Mouse (Mus musculus): ENCODE measurements at regions not wholly inside any gene's neighbourhood (a gene's known extent, or its start where the extent isn't known, plus 50 kb on each side); places are given as distances from the start of the nearest gene placed in this dataset.
A peak's percentile ranks its signal among the peaks of the same experiment; 100 is the strongest.

DNA sequence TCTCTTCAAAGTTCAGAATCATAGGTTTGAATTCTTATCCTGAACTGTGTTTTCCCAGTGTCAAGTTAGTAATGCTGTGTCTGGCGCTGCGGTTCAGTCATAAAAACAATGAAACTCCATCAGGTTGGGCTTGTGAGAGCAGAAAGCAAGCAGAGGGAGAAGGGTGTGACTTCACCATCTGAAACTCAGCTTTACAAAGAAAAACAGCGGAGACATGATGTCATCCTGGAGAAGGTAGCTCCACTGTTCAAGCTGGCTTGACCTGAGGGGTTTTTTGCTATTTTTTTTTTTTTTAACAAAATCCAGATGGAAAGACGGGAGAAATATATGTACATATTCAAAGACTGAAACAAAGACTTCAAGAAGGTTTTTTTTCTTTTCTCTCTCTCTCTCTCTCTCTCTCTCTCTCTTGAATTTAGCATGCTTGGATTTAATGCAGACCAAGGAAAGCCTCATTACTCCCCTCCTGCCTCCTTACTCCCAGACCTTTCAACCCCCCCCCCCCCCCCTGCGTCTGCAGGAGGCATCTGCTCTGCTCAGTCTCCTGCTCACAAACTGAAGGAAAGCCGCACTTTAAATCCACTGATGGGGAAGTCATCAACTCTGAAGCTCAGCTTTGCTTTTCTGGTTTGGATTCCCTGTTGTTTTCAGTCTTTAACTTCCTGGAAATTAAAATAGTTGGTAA lies 109.7 kb downstream of the Olfr267 start:
- in situ Hi-C loops (cut with MboI; ENCODE audit: low sequenced_read_pairs in 2 of 2, unreplicated experiment in 2 of 2): no loop called here
- TF ChIP-seq CHD2 (IDR thresholded peaks at IDR 0.05; ENCODE audit: low read depth, low read length) (no peak), ZNF384 (IDR thresholded peaks at IDR 0.05; ENCODE audit: low read depth, low read length) (no peak), MAFK (IDR thresholded peaks at IDR 0.05; ENCODE audit: insufficient read depth, low read depth, low read length) (no peak), ZC3H11A (IDR thresholded peaks at IDR 0.05; ENCODE audit: borderline replicate concordance, low read depth, low read length) (no peak), HCFC1 (IDR thresholded peaks at IDR 0.05; ENCODE audit: borderline replicate concordance, insufficient read depth, low read length) (no peak)
- Histone ChIP-seq H3K36me3 (ENCODE audit: control insufficient read depth, insufficient read depth, low read length, poor library complexity, severe bottlenecking) (no peaks in the 10 kb centered on the region), H3K27ac (ENCODE audit: insufficient read depth, low read depth, low read length, poor library complexity, severe bottlenecking) (no peak overlapping the region), H3K9ac (ENCODE audit: insufficient read depth, low read depth, low read length, poor library complexity, severe bottlenecking) (no peak overlapping the region), H3K9me3 (ENCODE audit: control insufficient read depth, insufficient read depth, low read depth, low read length) (no peaks in the 10 kb centered on the region), H3K4me1 (ENCODE audit: control insufficient read depth in 2 of 2, insufficient read depth in 2 of 2, low read length in 2 of 2, poor library complexity in 1 of 2) (no peaks in the 10 kb centered on the region), H3K4me3 (ENCODE audit: insufficient read depth in 1 of 2, low read depth in 1 of 2, low read length in 2 of 2, poor library complexity in 1 of 2, severe bottlenecking in 1 of 2) (no peak overlapping the region)
- no peak for DNase-seq (ENCODE audit: low read depth, low spot score)

DNA sequence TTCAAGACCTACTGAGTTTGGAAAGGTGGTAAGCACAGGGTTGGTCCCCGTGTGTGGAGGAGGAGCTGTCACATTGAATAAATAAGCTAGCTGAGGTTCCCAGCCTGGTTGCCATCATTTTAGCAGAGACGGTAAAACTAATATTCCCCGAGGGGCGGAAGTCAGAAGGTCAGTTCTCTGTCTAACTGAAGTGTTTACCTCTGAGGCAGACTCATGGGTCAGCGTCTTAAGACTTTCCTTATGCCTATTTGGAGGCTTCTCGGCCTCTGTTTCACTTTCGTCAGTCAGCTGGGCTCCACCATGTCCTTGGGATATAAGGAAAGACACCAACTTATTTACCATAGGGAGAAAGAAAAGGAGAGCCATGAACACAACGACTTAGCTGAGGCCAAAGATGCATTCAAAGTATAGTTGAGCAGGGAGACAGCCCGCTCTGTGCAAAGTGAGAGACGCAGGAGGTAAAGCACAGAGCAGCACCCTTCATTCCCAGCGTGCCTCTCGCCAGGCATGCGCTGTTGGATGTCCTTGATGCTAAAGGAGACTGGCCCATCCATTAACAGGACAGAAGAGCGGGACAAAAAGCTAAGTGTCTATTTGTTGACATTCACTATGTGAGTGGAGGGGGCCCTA lies 116.0 kb downstream of the Olfr267 start:
- H3K4me3 ChIP-seq (ENCODE audit: insufficient read depth in 1 of 2, low read depth in 1 of 2, low read length in 2 of 2, poor library complexity in 1 of 2, severe bottlenecking in 1 of 2): peak overlapping the region in 1 of 2 experiments; percentile 26; a peak in 1 of 4 replicates
- no peaks in the 10 kb centered on the region for H3K36me3 ChIP-seq (ENCODE audit: control insufficient read depth, insufficient read depth, low read length, poor library complexity, severe bottlenecking)
- no peak for DNase-seq (ENCODE audit: low read depth, low spot score)
- no peak overlapping the region for H3K9ac ChIP-seq (ENCODE audit: insufficient read depth, low read depth, low read length, poor library complexity, severe bottlenecking)
- in situ Hi-C loops (cut with MboI; ENCODE audit: low sequenced_read_pairs in 2 of 2, unreplicated experiment in 2 of 2): no loop called here
- no peaks in the 10 kb centered on the region for H3K9me3 ChIP-seq (ENCODE audit: control insufficient read depth, insufficient read depth, low read depth, low read length)
- H3K27ac ChIP-seq (ENCODE audit: insufficient read depth, low read depth, low read length, poor library complexity, severe bottlenecking): no peak overlapping the region
- no peak for TF ChIP-seq ZC3H11A (IDR thresholded peaks at IDR 0.05; ENCODE audit: borderline replicate concordance, low read depth, low read length)
- TF ChIP-seq MAFK (IDR thresholded peaks at IDR 0.05; ENCODE audit: insufficient read depth, low read depth, low read length): no peak
- no peak for TF ChIP-seq ZNF384 (IDR thresholded peaks at IDR 0.05; ENCODE audit: low read depth, low read length)
- TF ChIP-seq CHD2 (IDR thresholded peaks at IDR 0.05; ENCODE audit: low read depth, low read length): no peak
- no peak for TF ChIP-seq HCFC1 (IDR thresholded peaks at IDR 0.05; ENCODE audit: borderline replicate concordance, insufficient read depth, low read length)
- no peaks in the 10 kb centered on the region for H3K4me1 ChIP-seq (ENCODE audit: control insufficient read depth in 2 of 2, insufficient read depth in 2 of 2, low read length in 2 of 2, poor library complexity in 1 of 2)

DNA sequence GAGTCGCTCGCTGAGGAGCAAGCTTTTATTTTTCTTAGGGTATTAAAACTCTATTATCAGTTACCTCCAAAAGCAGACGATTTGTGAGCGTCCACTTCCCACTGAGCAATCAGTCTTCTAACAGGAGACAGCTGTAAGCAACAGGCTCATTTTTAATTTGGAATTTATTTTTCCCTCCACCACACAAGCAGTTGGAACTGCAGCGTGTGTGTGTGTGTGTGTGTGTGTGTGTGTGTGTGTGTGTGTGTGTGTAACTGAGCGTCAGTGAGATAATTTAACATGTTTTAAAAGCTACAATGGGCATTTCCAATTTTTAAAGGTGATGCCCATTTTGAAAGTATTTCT lies 116.6 kb downstream of the Olfr267 start:
- no peaks in the 10 kb centered on the region for H3K4me1 ChIP-seq (ENCODE audit: control insufficient read depth in 2 of 2, insufficient read depth in 2 of 2, low read length in 2 of 2, poor library complexity in 1 of 2)
- in situ Hi-C loops (cut with MboI; ENCODE audit: low sequenced_read_pairs in 2 of 2, unreplicated experiment in 2 of 2): no loop called here
- H3K4me3 ChIP-seq (ENCODE audit: insufficient read depth in 1 of 2, low read depth in 1 of 2, low read length in 2 of 2, poor library complexity in 1 of 2, severe bottlenecking in 1 of 2): no peak overlapping the region
- H3K36me3 ChIP-seq (ENCODE audit: control insufficient read depth, insufficient read depth, low read length, poor library complexity, severe bottlenecking): no peaks in the 10 kb centered on the region
- H3K9me3 ChIP-seq (ENCODE audit: control insufficient read depth, insufficient read depth, low read depth, low read length): no peaks in the 10 kb centered on the region
- TF ChIP-seq HCFC1 (IDR thresholded peaks at IDR 0.05; ENCODE audit: borderline replicate concordance, insufficient read depth, low read length): no peak
- TF ChIP-seq MAFK (IDR thresholded peaks at IDR 0.05; ENCODE audit: insufficient read depth, low read depth, low read length): no peak
- no peak for TF ChIP-seq CHD2 (IDR thresholded peaks at IDR 0.05; ENCODE audit: low read depth, low read length)
- no peak for TF ChIP-seq ZNF384 (IDR thresholded peaks at IDR 0.05; ENCODE audit: low read depth, low read length)
- no peak for TF ChIP-seq ZC3H11A (IDR thresholded peaks at IDR 0.05; ENCODE audit: borderline replicate concordance, low read depth, low read length)
- no peak for DNase-seq (ENCODE audit: low read depth, low spot score)
- no peak overlapping the region for H3K9ac ChIP-seq (ENCODE audit: insufficient read depth, low read depth, low read length, poor library complexity, severe bottlenecking)
- no peak overlapping the region for H3K27ac ChIP-seq (ENCODE audit: insufficient read depth, low read depth, low read length, poor library complexity, severe bottlenecking)

DNA sequence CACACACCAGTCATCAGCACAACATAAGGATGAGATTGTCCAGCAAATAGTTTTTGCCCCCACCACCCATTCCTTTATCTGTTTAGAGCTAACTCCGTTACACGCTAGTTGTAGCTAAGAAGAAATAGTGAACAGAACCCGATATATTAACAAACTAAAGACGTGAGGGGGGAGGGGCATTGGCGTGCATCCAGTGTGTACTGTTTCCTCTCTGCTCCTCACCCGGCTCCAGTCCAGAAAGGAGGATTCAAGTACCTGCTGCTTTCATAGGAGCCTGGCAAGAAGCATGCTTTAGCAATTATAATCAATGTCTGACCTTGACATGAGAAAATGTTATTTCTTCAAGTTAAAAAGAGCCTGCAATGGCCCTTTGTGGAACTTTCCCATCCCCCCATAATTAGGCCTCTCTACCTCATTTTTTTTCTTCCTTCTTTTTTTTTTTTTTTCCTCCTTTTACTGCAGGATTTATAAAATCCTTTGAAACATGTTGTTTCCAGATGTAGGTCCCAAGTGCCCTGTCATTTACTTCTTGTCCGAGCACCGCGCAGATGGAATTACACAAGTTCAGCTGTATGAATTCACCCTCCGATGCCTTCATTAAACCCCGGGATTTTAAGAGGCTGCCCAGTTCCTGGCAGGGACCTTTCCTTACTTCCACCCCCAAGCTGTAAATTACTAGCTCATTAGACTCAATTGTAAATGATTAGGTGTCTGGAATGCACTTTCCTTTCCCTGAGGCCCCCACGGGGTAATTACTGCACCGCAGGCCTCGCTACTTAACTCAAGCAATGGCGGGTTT lies 116.6 kb upstream of the Lpar1 start:
- no peaks in the 10 kb centered on the region for H3K36me3 ChIP-seq (ENCODE audit: control insufficient read depth, insufficient read depth, low read length, poor library complexity, severe bottlenecking)
- no peaks in the 10 kb centered on the region for H3K4me1 ChIP-seq (ENCODE audit: control insufficient read depth in 2 of 2, insufficient read depth in 2 of 2, low read length in 2 of 2, poor library complexity in 1 of 2)
- H3K9me3 ChIP-seq (ENCODE audit: control insufficient read depth, insufficient read depth, low read depth, low read length): no peaks in the 10 kb centered on the region
- in situ Hi-C loops (cut with MboI; ENCODE audit: low sequenced_read_pairs in 2 of 2, unreplicated experiment in 2 of 2): no loop called here
- no peak for TF ChIP-seq HCFC1 (IDR thresholded peaks at IDR 0.05; ENCODE audit: borderline replicate concordance, insufficient read depth, low read length)
- no peak for TF ChIP-seq ZC3H11A (IDR thresholded peaks at IDR 0.05; ENCODE audit: borderline replicate concordance, low read depth, low read length)
- no peak for TF ChIP-seq ZNF384 (IDR thresholded peaks at IDR 0.05; ENCODE audit: low read depth, low read length)
- no peak for TF ChIP-seq MAFK (IDR thresholded peaks at IDR 0.05; ENCODE audit: insufficient read depth, low read depth, low read length)
- TF ChIP-seq CHD2 (IDR thresholded peaks at IDR 0.05; ENCODE audit: low read depth, low read length): no peak
- DNase-seq (ENCODE audit: low read depth, low spot score): no peak
- H3K4me3 ChIP-seq (ENCODE audit: insufficient read depth in 1 of 2, low read depth in 1 of 2, low read length in 2 of 2, poor library complexity in 1 of 2, severe bottlenecking in 1 of 2): no peak overlapping the region
- no peak overlapping the region for H3K9ac ChIP-seq (ENCODE audit: insufficient read depth, low read depth, low read length, poor library complexity, severe bottlenecking)
- H3K27ac ChIP-seq (ENCODE audit: insufficient read depth, low read depth, low read length, poor library complexity, severe bottlenecking): no peak overlapping the region

Measured in ES-E14 (cell line).